Mouse (Mus musculus) hindbrain, embryonic 11.5 days (tissue): Measurements from ENCODE around the gene Tns2. TPM values are rescaled to one million over a fixed set of nuclear protein-coding genes. Genes with fewer than 3 reads are reported as not detected.

ENCODE experiments used
- ATAC-seq: fragments of 200-750 bp; cut with Nextera tagmentation; 2 replicates; pipeline ENCODE4 v1.8.0; 2017; ENCODE audit warnings: mild to moderate bottlenecking, moderate TSS enrichment, moderate library complexity; ENCODE audit not compliant: low FRiP score
- DNase-seq: peaks from one replicate; pipeline ENCODE4 v3.0.0-alpha.2; 2015; ENCODE audit warnings: low spot score
- H3K27ac ChIP-seq: fragments of 300-500 bp; sonication (generic); 2 replicates; pipeline ENCODE4 v1.5.1; 2014; ENCODE audit warnings: mild to moderate bottlenecking, low read depth, low read length
- H3K27me3 ChIP-seq: fragments of 300-500 bp; sonication (generic); 2 replicates; pipeline ENCODE4 v1.6.1; 2014; ENCODE audit warnings: mild to moderate bottlenecking, low read length, moderate library complexity, mixed read lengths; ENCODE audit not compliant: control insufficient read depth, insufficient read depth
- H3K36me3 ChIP-seq: fragments of 300-500 bp; sonication (generic); 2 replicates; pipeline ENCODE4 v1.6.1; 2014; ENCODE audit warnings: mild to moderate bottlenecking, low read length, moderate library complexity, mixed read lengths; ENCODE audit not compliant: control insufficient read depth, insufficient read depth
- H3K4me1 ChIP-seq: fragments of 300-500 bp; sonication (generic); replicated peaks from 2 replicates; pipeline ENCODE4 v1.6.1; 2014; ENCODE audit warnings: low read length, mixed read lengths; ENCODE audit not compliant: control insufficient read depth, insufficient read depth
- H3K4me2 ChIP-seq: fragments of 300-500 bp; sonication (generic); replicated peaks from 2 replicates; pipeline ENCODE4 v1.6.1; 2014; ENCODE audit warnings: mild to moderate bottlenecking, low read depth, low read length
- H3K4me3 ChIP-seq: fragments of 300-500 bp; sonication (generic); 2 replicates; pipeline ENCODE4 v1.5.1; 2014; ENCODE audit warnings: low read depth, low read length
- H3K9ac ChIP-seq: fragments of 300-500 bp; sonication (generic); 2 replicates; pipeline ENCODE4 v1.6.1; 2014; ENCODE audit warnings: low read depth, low read length
- H3K9me3 ChIP-seq: fragments of 300-500 bp; sonication (generic); 2 replicates; pipeline ENCODE4 v1.6.1; 2016; ENCODE audit warnings: low read length; ENCODE audit not compliant: control insufficient read depth
- WGBS: fragments of 180-500 bp; shearing (Covaris S2); extraction: QIAGEN DNeasy Blood & Tissue Kit; methylation state at CpG from one replicate; pipeline ENCODE4 v1.1.7; 2014; 5-methylcytosine and 5-hydroxymethylcytosine counted together
- polyA plus RNA-seq: library from polyadenylated mRNA; unstranded; fragments of >200 nt; fragmentation: Nextera tagmentation; extraction: Ambion mirVana; gene quantifications from 2 replicates; pipeline ENCODE4 v1.2.1, GENCODE M21; 2014

Gene Tns2
- polyA plus RNA-seq, 1 experiment from 2014 or later: 8.0 TPM

- H3K4me2 ChIP-seq: no peak overlapping the region
- 94% methylated on average over 6 of the region's 6 CpGs for WGBS
- no peaks in the 10 kb centered on the region for H3K36me3 ChIP-seq
- peaks cover 6% of the 10 kb centered on the region for H3K27me3 ChIP-seq
- no peaks in the 10 kb centered on the region for H3K4me1 ChIP-seq
- no peak overlapping the region for H3K27ac ChIP-seq
- no peak for ATAC-seq
- no peak overlapping the region for H3K9ac ChIP-seq
- no peak for DNase-seq
- no peak overlapping the region for H3K4me3 ChIP-seq
- H3K9me3 ChIP-seq: no peaks in the 10 kb centered on the region
These were observed 12.0 kb downstream of the Tns2 start for GRCm38 (mm10) chr15:102112181-102112580.

GRCm38 (mm10) chr15:102112827-102113226 is 12.6 kb downstream of the Tns2 start:
- Histone ChIP-seq H3K4me2 (no peak overlapping the region), H3K4me3 (no peak overlapping the region), H3K9ac (no peak overlapping the region), H3K9me3 (no peaks in the 10 kb centered on the region), H3K27me3 (no peaks in the 10 kb centered on the region), H3K4me1 (no peaks in the 10 kb centered on the region), H3K36me3 (no peaks in the 10 kb centered on the region; the same call in 1 of the 2 replicates), H3K27ac (no peak overlapping the region)
- WGBS: 84% methylated on average over 8 of the region's 8 CpGs
- DNase-seq (no peak), ATAC-seq (no peak)

GRCm38 (mm10) chr15:102113674-102114073 is 13.5 kb downstream of the Tns2 start:
- Histone ChIP-seq H3K4me1 (no peaks in the 10 kb centered on the region), H3K36me3 (no peaks in the 10 kb centered on the region; the same call in none of the 2 replicates), H3K9ac (no peak overlapping the region), H3K9me3 (no peaks in the 10 kb centered on the region), H3K27me3 (no peaks in the 10 kb centered on the region), H3K4me2 (no peak overlapping the region), H3K4me3 (no peak overlapping the region), H3K27ac (no peak overlapping the region)
- ATAC-seq (no peak), DNase-seq (no peak)
- 86% methylated on average over 4 of the region's 4 CpGs for WGBS

GRCm38 (mm10) chr15:102114651-102115260 is 14.5 kb downstream of the Tns2 start:
- no peak overlapping the region for H3K4me3 ChIP-seq
- H3K9me3 ChIP-seq: no peaks in the 10 kb centered on the region
- H3K4me1 ChIP-seq: no peaks in the 10 kb centered on the region
- H3K9ac ChIP-seq: no peak overlapping the region
- no peaks in the 10 kb centered on the region for H3K27me3 ChIP-seq
- WGBS: 92% methylated on average over 7 of the region's 7 CpGs
- H3K27ac ChIP-seq: no peak overlapping the region
- H3K36me3 ChIP-seq: no peaks in the 10 kb centered on the region; the same call in none of the 2 replicates
- ATAC-seq (no peak), DNase-seq (no peak)
- H3K4me2 ChIP-seq: no peak overlapping the region

- no peaks in the 10 kb centered on the region for H3K9me3 ChIP-seq
- no peaks in the 10 kb centered on the region for H3K4me1 ChIP-seq
- no peaks in the 10 kb centered on the region for H3K27me3 ChIP-seq
- no peak for DNase-seq
- ATAC-seq: no peak
- 72% methylated on average over 9 of the region's 9 CpGs for WGBS
- no peaks in the 10 kb centered on the region; the same call in none of the 2 replicates for H3K36me3 ChIP-seq
- no peak overlapping the region for H3K4me3 ChIP-seq
- H3K27ac ChIP-seq: no peak overlapping the region
- no peak overlapping the region for H3K4me2 ChIP-seq
- H3K9ac ChIP-seq: no peak overlapping the region
These were observed 15.6 kb downstream of the Tns2 start for GRCm38 (mm10) chr15:102115731-102116231.

- no peak for DNase-seq
- no peak overlapping the region for H3K4me3 ChIP-seq
- no peak overlapping the region for H3K4me2 ChIP-seq
- H3K36me3 ChIP-seq: no peaks in the 10 kb centered on the region; the same call in none of the 2 replicates
- H3K9me3 ChIP-seq: no peaks in the 10 kb centered on the region
- H3K27me3 ChIP-seq: no peaks in the 10 kb centered on the region
- WGBS: 77% methylated on average over 11 of the region's 11 CpGs
- no peak overlapping the region for H3K9ac ChIP-seq
- ATAC-seq: no peak
- H3K4me1 ChIP-seq: no peaks in the 10 kb centered on the region
- H3K27ac ChIP-seq: no peak overlapping the region
These were observed 16.7 kb downstream of the Tns2 start for GRCm38 (mm10) chr15:102116753-102117415.

- H3K4me2 ChIP-seq: no peak overlapping the region
- H3K36me3 ChIP-seq: no peaks in the 10 kb centered on the region; the same call in none of the 2 replicates
- no peak overlapping the region for H3K27ac ChIP-seq
- no peaks in the 10 kb centered on the region for H3K9me3 ChIP-seq
- H3K4me3 ChIP-seq: no peak overlapping the region
- DNase-seq: no peak
- 74% methylated on average over 19 of the region's 19 CpGs for WGBS
- H3K4me1 ChIP-seq: no peaks in the 10 kb centered on the region
- H3K27me3 ChIP-seq: no peaks in the 10 kb centered on the region
- H3K9ac ChIP-seq: no peak overlapping the region
- ATAC-seq: no peak
These were observed 17.5 kb downstream of the Tns2 start for GRCm38 (mm10) chr15:102117461-102118443.

GRCm38 (mm10) chr15:102118591-102118990 is 18.4 kb downstream of the Tns2 start:
- H3K4me3 ChIP-seq: no peak overlapping the region
- ATAC-seq: no peak

More at GRCm38 (mm10) chr15:102118591-102118990, 18.4 kb downstream of the Tns2 start:
- Histone ChIP-seq H3K27me3 (no peaks in the 10 kb centered on the region), H3K4me2 (no peak overlapping the region), H3K9ac (no peak overlapping the region), H3K27ac (no peak overlapping the region), H3K4me1 (no peaks in the 10 kb centered on the region), H3K36me3 (no peaks in the 10 kb centered on the region; the same call in none of the 2 replicates), H3K9me3 (no peaks in the 10 kb centered on the region)
- no peak for DNase-seq
- WGBS: 85% methylated on average over 4 of the region's 4 CpGs
